Mouse (Mus musculus) G1E (cell line): ENCODE measurements around the gene Cacna1c.

ENCODE experiments used
- CTCF ChIP-seq: IDR thresholded peaks from 2 replicates; pipeline ENCODE4 v1.5.1; 2012; ENCODE audit warnings: low read depth, low read length, inconsistent platforms, mixed read lengths
- GATA1 ChIP-seq: IDR thresholded peaks from 2 replicates; pipeline ENCODE4 v1.6.1; 2012; ENCODE audit warnings: borderline replicate concordance, low read length, inconsistent platforms, mixed read lengths

- TF ChIP-seq CTCF: no peak
- TF ChIP-seq GATA1: no peak
Measured at GRCm38 (mm10) chr6:119199274-119199879, 3.2 kb upstream of the Cacna1c start.
